Mouse (Mus musculus): ENCODE results near the gene Gm10118. TPM values are rescaled to one million over a fixed set of nuclear protein-coding genes. Genes with fewer than 3 reads are reported as not detected.

The Gm10118 gene
- polyA plus RNA-seq, 1 experiment from 2014 or later: 0.73 TPM

Other genes starting within 250 kb of the Gm10118 start
- gene Lrrtm3, start 162.8 kb upstream of the Gm10118 start, polyA plus RNA-seq (2015; fragmentation: Nextera tagmentation; extraction: Ambion mirVana): 23.8 and 25.0 TPM in 2 replicates